Mouse (Mus musculus) liver, adult 10 weeks (tissue): Measurements from ENCODE around the gene Ccdc80. TPM values are rescaled to one million over a fixed set of nuclear protein-coding genes. Genes with fewer than 3 reads are reported as not detected.

Source experiments
- polyA plus RNA-seq: library from polyadenylated mRNA; stranded (reverse); fragments of 350-450 nt; fragmentation: Illumina TruSeq; extraction: RNeasy Lipid Tissue Mini Kit (QIAGEN cat#74804); gene quantifications from one replicate; pipeline ENCODE4 v1.2.3, GENCODE M21; 2014; ENCODE audit warnings: low read depth, low replicate concordance

The Ccdc80 gene
- 3.5 TPM for polyA plus RNA-seq

DNA sequence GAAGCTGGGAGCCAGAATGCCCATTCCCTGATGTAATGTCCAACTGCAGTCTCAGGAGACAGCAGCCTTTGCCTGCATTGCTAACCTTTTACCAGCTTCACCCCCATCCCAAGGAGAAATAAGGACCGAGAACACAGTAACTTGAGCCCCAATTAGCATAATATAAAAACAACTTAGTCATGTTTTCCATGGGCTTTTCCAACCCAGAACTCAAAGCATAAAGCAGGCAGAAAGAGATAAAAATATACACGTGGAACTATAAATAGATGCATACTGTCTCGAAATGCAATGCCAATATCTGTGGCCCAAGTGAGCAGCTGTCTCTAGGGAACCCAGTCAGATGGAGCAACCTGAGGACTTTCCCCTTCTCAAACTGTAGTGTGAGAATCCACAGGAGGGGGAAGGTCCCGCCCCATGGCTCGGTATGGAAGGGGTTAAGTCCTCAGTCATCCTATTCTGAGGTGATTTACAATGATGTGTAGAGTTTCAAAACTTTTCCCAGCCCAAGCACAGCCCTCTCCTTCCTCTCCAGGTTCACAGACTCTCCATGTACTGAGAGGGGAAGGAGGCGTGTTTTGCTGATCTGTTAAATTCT lies at the start of gene Ccdc80:
Gene Ccdc80, plus strand, starts transcription at position 266 of the 595 bp plus-strand sequence.

DNA sequence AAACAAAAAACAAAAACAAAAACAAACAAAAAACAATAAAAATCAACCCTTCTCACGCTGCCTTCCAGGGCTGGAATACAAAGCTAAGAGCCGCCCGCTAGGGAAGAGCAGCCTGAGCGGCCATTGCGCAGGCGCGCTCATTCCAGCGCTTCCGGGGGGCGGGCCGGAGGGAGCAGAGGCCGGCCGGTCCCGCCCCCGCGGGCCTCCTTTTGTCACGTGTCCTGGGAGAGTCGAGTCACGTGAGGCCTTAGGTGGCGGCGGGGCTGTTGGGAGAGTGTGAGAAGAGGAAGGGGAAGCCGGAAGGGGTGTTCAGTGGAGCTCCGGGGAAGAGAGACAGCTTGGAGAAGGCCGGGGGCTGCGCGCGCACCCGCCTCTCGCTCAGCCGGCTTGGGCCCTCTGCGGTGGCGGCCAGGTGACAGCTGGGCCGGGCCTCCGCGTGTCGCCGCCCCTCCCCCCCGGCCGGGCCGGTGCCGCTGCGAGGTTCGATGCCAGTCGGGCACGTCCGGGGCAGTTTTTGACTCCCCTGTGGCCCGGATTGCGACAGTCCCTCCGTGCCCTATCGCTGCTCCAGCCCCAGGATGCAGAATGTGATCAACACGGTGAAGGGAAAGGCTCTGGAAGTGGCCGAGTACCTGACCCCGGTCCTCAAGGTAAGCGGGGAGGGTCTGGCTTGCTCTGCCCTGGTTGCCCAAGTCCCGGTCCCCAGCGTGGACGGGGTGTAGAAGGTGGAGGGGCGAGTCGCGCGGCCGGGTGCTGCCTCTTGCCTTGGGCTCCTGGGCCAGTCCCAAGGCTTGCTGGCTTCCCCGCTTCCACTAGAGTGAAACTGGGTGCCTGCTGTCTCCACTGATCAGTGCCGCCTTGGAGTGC lies 65.6 kb downstream of the Ccdc80 start, which contains the start of the genes Slc35a5 and Atg3:
Gene Slc35a5, minus strand, starts transcription at position 185 of the 867 bp plus-strand sequence.
Gene Atg3, plus strand, starts transcription at position 264 of the 867 bp plus-strand sequence.

Other genes starting within 250 kb of the Ccdc80 start
- not detected for gene Cd200r2, start 226.3 kb upstream of the Ccdc80 start, polyA plus RNA-seq
- gene Cd200r3, start 149.7 kb upstream of the Ccdc80 start, polyA plus RNA-seq = not detected
- gene Slc35a5, start 65.3 kb downstream of the Ccdc80 start, polyA plus RNA-seq = 23.4 TPM
- 223 TPM for gene Atg3, start 65.4 kb downstream of the Ccdc80 start, polyA plus RNA-seq
- 2.0 TPM for gene Btla, start 130.9 kb downstream of the Ccdc80 start, polyA plus RNA-seq